Mouse (Mus musculus) liver, adult 2 months (tissue): ENCODE results near the gene Thrsp.
A peak's percentile ranks its signal among the peaks of the same experiment; 100 is the strongest.

Experiments
- CTCF ChIP-seq: fragments of 200-500 bp; IDR thresholded peaks from 2 replicates; pipeline ENCODE4 v1.5.1; 2011; ENCODE audit warnings: low read depth, low read length, control low read depth
- POLR2A ChIP-seq: fragments of 200-500 bp; IDR thresholded peaks from 2 replicates; pipeline ENCODE4 v1.6.1; 2011; ENCODE audit warnings: low read length, control low read depth; ENCODE audit not compliant: insufficient read depth; ENCODE audit errors: extremely low read depth

DNA sequence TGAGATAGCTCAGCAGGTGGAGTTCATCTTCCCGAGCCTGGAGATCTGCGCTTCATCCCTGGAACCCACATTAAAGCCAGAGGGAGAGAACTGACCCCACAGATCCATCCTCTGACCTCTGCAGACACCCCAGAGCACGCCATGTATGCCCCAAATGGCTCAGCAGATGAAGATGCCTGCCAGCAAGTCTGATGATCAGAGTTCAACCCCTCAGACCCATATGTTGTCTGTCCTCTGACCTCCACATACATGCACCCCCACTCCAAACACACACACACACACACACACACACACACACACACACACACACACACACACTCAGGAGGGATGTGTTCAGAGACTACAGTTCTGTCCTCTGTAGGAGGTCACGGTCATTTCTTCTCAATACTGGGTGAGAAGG lies 1.1 kb downstream of the Thrsp start:
- TF ChIP-seq POLR2A, result peak; percentile 36; the same call in 1 of the 2 replicates
- no peak for TF ChIP-seq CTCF
